Mouse (Mus musculus): ENCODE results near the gene Dag1.
"Not testable (repeated sequence)": the region's sequence is repeated elsewhere in the genome, so short reads cannot be mapped to it uniquely, and the experiment has no call there.

The Dag1 gene

GRCm38 (mm10) chr9:108273485-108273884, 9.7 kb upstream of the Dag1 start:
- DNase-seq (ENCODE audit: low read depth), result no peak

GRCm38 (mm10) chr9:108272691-108273090, 8.9 kb upstream of the Dag1 start:
- DNase-seq (ENCODE audit: low read depth), result no peak

GRCm38 (mm10) chr9:108271941-108272340, 8.2 kb upstream of the Dag1 start:
- DNase-seq (ENCODE audit: low read depth), result no peak

- DNase-seq (ENCODE audit: low read depth), result not testable (repeated sequence)
These were observed 4.9 kb upstream of the Dag1 start for GRCm38 (mm10) chr9:108268701-108269100.

- no peak for DNase-seq (ENCODE audit: low read depth)
These were observed 3.9 kb upstream of the Dag1 start for GRCm38 (mm10) chr9:108267691-108268090.

- DNase-seq (ENCODE audit: low read depth), result no peak
These were observed 2.6 kb upstream of the Dag1 start for GRCm38 (mm10) chr9:108266261-108266935.

GRCm38 (mm10) chr9:108264191-108264921, 598 bp upstream of the Dag1 start:
- no peak for DNase-seq (ENCODE audit: low read depth)

GRCm38 (mm10) chr9:108263131-108263681, 552 bp downstream of the Dag1 start:
- DNase-seq (ENCODE audit: low read depth), result no peak

GRCm38 (mm10) chr9:108262494-108263049, 1.2 kb downstream of the Dag1 start:
- no peak for DNase-seq (ENCODE audit: low read depth)

GRCm38 (mm10) chr9:108261865-108262264, 1.9 kb downstream of the Dag1 start:
- DNase-seq (ENCODE audit: low read depth), result no peak

- no peak for DNase-seq (ENCODE audit: low read depth)
These were observed 3.2 kb downstream of the Dag1 start for GRCm38 (mm10) chr9:108260526-108260925.

GRCm38 (mm10) chr9:108252766-108253165, 11.0 kb downstream of the Dag1 start:
- no peak for DNase-seq (ENCODE audit: low read depth)

GRCm38 (mm10) chr9:108251877-108252276, 11.9 kb downstream of the Dag1 start:
- DNase-seq (ENCODE audit: low read depth), result no peak

- DNase-seq (ENCODE audit: low read depth), result no peak
These were observed 14.8 kb downstream of the Dag1 start for GRCm38 (mm10) chr9:108248957-108249356.

GRCm38 (mm10) chr9:108244984-108245383, 18.8 kb downstream of the Dag1 start:
- no peak for DNase-seq (ENCODE audit: low read depth)

- DNase-seq (ENCODE audit: low read depth), result no peak
These were observed 19.2 kb downstream of the Dag1 start for GRCm38 (mm10) chr9:108244540-108244939.

GRCm38 (mm10) chr9:108239951-108240350, 23.8 kb downstream of the Dag1 start:
- no peak for DNase-seq (ENCODE audit: low read depth)

- no peak for DNase-seq (ENCODE audit: low read depth)
These were observed 24.9 kb downstream of the Dag1 start for GRCm38 (mm10) chr9:108238831-108239230.

- DNase-seq (ENCODE audit: low read depth), result no peak
These were observed 25.4 kb downstream of the Dag1 start for GRCm38 (mm10) chr9:108238402-108238801.

GRCm38 (mm10) chr9:108234682-108235081, 29.1 kb downstream of the Dag1 start:
- no peak for DNase-seq (ENCODE audit: low read depth)

GRCm38 (mm10) chr9:108232908-108233307, 30.9 kb downstream of the Dag1 start:
- DNase-seq (ENCODE audit: low read depth), result no peak

- DNase-seq (ENCODE audit: low read depth), result no peak
These were observed 35.7 kb downstream of the Dag1 start for GRCm38 (mm10) chr9:108227911-108228649.
